Mouse (Mus musculus) CH12.LX (cell line): Measurements from ENCODE around the gene Sema5b. TPM values are rescaled to one million over a fixed set of nuclear protein-coding genes. Genes with fewer than 3 reads are reported as not detected.

Source experiments
- DNase-seq: peaks from one replicate; pipeline ENCODE4 v3.0.0-alpha.2; 2013; ENCODE audit errors: extremely low read depth
- H3K27ac ChIP-seq: 2 replicates; pipeline ENCODE4 v1.5.1; 2012; ENCODE audit warnings: low read depth, mild to moderate bottlenecking, control low read depth, moderate library complexity; ENCODE audit not compliant: insufficient read depth
- H3K27me3 ChIP-seq: replicated peaks from 2 replicates; pipeline ENCODE3; 2012; ENCODE audit warnings: inconsistent platforms
- H3K36me3 ChIP-seq, 2 experiments: replicated peaks in 1 of 2; 2 replicates each; pipeline versions ENCODE3 to v1.6.1; 2012; ENCODE audit warnings: inconsistent platforms in 1 of 2, low read length in 1 of 2, mild to moderate bottlenecking in 1 of 2, mixed read lengths in 1 of 2, moderate library complexity in 1 of 2; ENCODE audit not compliant: control insufficient read depth in 1 of 2, insufficient read depth in 1 of 2
- H3K4me1 ChIP-seq, 2 experiments: 2 replicates each; pipeline ENCODE4 v1.6.1; 2012; ENCODE audit warnings: inconsistent platforms in 1 of 2, moderate library complexity in 1 of 2; ENCODE audit not compliant: insufficient read depth in 2 of 2, control insufficient read depth in 1 of 2
- H3K4me2 ChIP-seq: 2 replicates; pipeline ENCODE4 v1.6.1; 2012; ENCODE audit warnings: low read depth, mild to moderate bottlenecking, control low read depth; ENCODE audit not compliant: poor library complexity, insufficient read depth, severe bottlenecking
- H3K4me3 ChIP-seq, 3 experiments: fragments of 150-350 bp in 1 of 3; sonication (generic) in 1 of 3; replicated peaks in 1 of 3; 2 replicates each; pipeline versions ENCODE3 to v1.5.1; 2011 to 2012; ENCODE audit warnings: low read depth in 2 of 3, low read length in 2 of 3, mild to moderate bottlenecking in 2 of 3, moderate library complexity in 2 of 3, control low read depth in 1 of 3, improper control_type of control experiment in 1 of 3, inconsistent platforms in 1 of 3, mixed read lengths in 1 of 3; ENCODE audit not compliant: poor library complexity in 1 of 3
- H3K79me2 ChIP-seq: replicated peaks from 2 replicates; pipeline ENCODE4 v1.6.1; 2012; ENCODE audit warnings: mild to moderate bottlenecking, moderate library complexity; ENCODE audit not compliant: control insufficient read depth, poor library complexity, insufficient read depth, severe bottlenecking; ENCODE audit errors: extremely low read depth
- H3K9ac ChIP-seq: 2 replicates; pipeline ENCODE4 v1.6.1; 2012; ENCODE audit warnings: low read depth, mild to moderate bottlenecking, control low read depth, moderate library complexity; ENCODE audit not compliant: insufficient read depth
- H3K9me3 ChIP-seq: replicated peaks from 2 replicates; pipeline ENCODE3; 2012; ENCODE audit warnings: low read length, inconsistent platforms, mixed read lengths
- BHLHE40 ChIP-seq: IDR thresholded peaks from 2 replicates; pipeline ENCODE4 v1.6.1; 2011; ENCODE audit warnings: mild to moderate bottlenecking, low read depth, low read length, improper control_type of control experiment
- CHD2 ChIP-seq: IDR thresholded peaks from 2 replicates; pipeline ENCODE4 v1.6.1; 2011; ENCODE audit warnings: low read length, improper control_type of control experiment
- ETS1 ChIP-seq: conservative IDR thresholded peaks from 2 replicates; pipeline ENCODE4 v1.6.1; 2012; ENCODE audit warnings: low read depth, mild to moderate bottlenecking, inconsistent platforms, low read length, improper control_type of control experiment, moderate library complexity
- HCFC1 ChIP-seq: IDR thresholded peaks from 2 replicates; pipeline ENCODE4 v1.6.1; 2012; ENCODE audit warnings: low read depth, mild to moderate bottlenecking, inconsistent platforms, low read length, improper control_type of control experiment
- IRF4 ChIP-seq: IDR thresholded peaks from 2 replicates; pipeline ENCODE4 v1.6.1; 2014; ENCODE audit warnings: low read depth, mild to moderate bottlenecking, inconsistent platforms, low read length, improper control_type of control experiment
- KAT2A ChIP-seq: IDR thresholded peaks from 2 replicates; pipeline ENCODE4 v1.6.1; 2012; ENCODE audit warnings: low read length, improper control_type of control experiment, inconsistent platforms; ENCODE audit not compliant: insufficient replicate concordance
- MAFK ChIP-seq: IDR thresholded peaks from 2 replicates; pipeline ENCODE4 v1.6.1; 2011; ENCODE audit warnings: low read length, improper control_type of control experiment; ENCODE audit not compliant: insufficient replicate concordance
- MAX ChIP-seq: IDR thresholded peaks from 2 replicates; pipeline ENCODE4 v1.6.1; 2011; ENCODE audit warnings: low read length, improper control_type of control experiment
- MEF2A ChIP-seq: IDR thresholded peaks from 2 replicates; pipeline ENCODE4 v1.6.1; 2014; ENCODE audit warnings: low read depth, mild to moderate bottlenecking, inconsistent platforms, low read length, improper control_type of control experiment, borderline replicate concordance
- MYC ChIP-seq: IDR thresholded peaks from 2 replicates; pipeline ENCODE4 v1.6.1; 2011; ENCODE audit warnings: low read depth, mild to moderate bottlenecking, improper control_type of control experiment, low read length
- NELFE ChIP-seq: IDR thresholded peaks from 2 replicates; pipeline ENCODE4 v1.6.1; 2011; ENCODE audit warnings: low read depth, low read length, improper control_type of control experiment
- PAX5 ChIP-seq: IDR thresholded peaks from 2 replicates; pipeline ENCODE4 v1.6.1; 2012; ENCODE audit warnings: low read length, inconsistent platforms, mixed read lengths
- POLR2AphosphoS2 ChIP-seq: IDR thresholded peaks from 2 replicates; pipeline ENCODE4 v1.6.1; 2011; ENCODE audit warnings: low read depth, low read length, improper control_type of control experiment
- RAD21 ChIP-seq: IDR thresholded peaks from 2 replicates; pipeline ENCODE4 v1.6.1; 2011; ENCODE audit warnings: low read depth, mild to moderate bottlenecking, low read length, improper control_type of control experiment, moderate library complexity
- SIN3A ChIP-seq: IDR thresholded peaks from 2 replicates; pipeline ENCODE4 v1.6.1; 2012; ENCODE audit warnings: low read length, improper control_type of control experiment, inconsistent platforms
- USF1 ChIP-seq: IDR thresholded peaks from 2 replicates; pipeline ENCODE4 v1.6.1; 2014; ENCODE audit warnings: low read depth, mild to moderate bottlenecking, inconsistent platforms, low read length, improper control_type of control experiment
- USF2 ChIP-seq: conservative IDR thresholded peaks from 2 replicates; pipeline ENCODE4 v1.6.1; 2011; ENCODE audit warnings: low read depth, low read length, improper control_type of control experiment
- ZC3H11A ChIP-seq: IDR thresholded peaks from 2 replicates; pipeline ENCODE4 v1.6.1; 2012; ENCODE audit warnings: low read depth, mild to moderate bottlenecking, inconsistent platforms, low read length, improper control_type of control experiment
- ZKSCAN1 ChIP-seq: IDR thresholded peaks from 2 replicates; pipeline ENCODE4 v1.6.1; 2012; ENCODE audit warnings: low read depth, inconsistent platforms, low read length, improper control_type of control experiment, borderline replicate concordance
- ZMIZ1 ChIP-seq: IDR thresholded peaks from 2 replicates; pipeline ENCODE4 v1.6.1; 2012; ENCODE audit warnings: low read depth, mild to moderate bottlenecking, inconsistent platforms, low read length, improper control_type of control experiment
- dilution Hi-C: fragments of 300-500 bp; cut with MboI; formaldehyde crosslinking; loops from 2 replicates; pipeline ENCODE4 v1.14.3; 2020; ENCODE audit warnings: low sequenced_read_pairs; ENCODE audit not compliant: extremely low pct_unique_long_range_greater_than_20kb, extremely low pct_ligation_motif_present
- in situ Hi-C: fragments of 300-500 bp; cut with MboI; formaldehyde crosslinking; loops from 3 replicates; pipeline ENCODE4 v1.14.3; 2019; ENCODE audit warnings: low sequenced_read_pairs, low pct_ligation_motif_present, low pct_unique_long_range_greater_than_20kb, mixed read lengths
- polyA plus RNA-seq: library from polyadenylated mRNA; unstranded; fragments of >175 nt; gene quantifications from 2 replicates; pipeline ENCODE4 v1.2.1, GENCODE M21; 2012; ENCODE audit warnings: low read depth; ENCODE audit not compliant: insufficient read length
- total RNA-seq, 2 experiments: library from RNA; depleted of rRNA; stranded (reverse); fragments of 300-350 nt in 1 of 2; fragments of >200 nt in 1 of 2; gene quantifications; 2 replicates each; pipeline ENCODE4 v1.2.3; 2012 to 2014

Gene Sema5b
- total and polyA plus RNA-seq, 3 experiments: 0.04 TPM; not detected in 2

GRCm38 (mm10) chr16:35519245-35519644 is 21.7 kb upstream of the Sema5b start:
- no peaks in the 10 kb centered on the region for H3K4me1 ChIP-seq
- no peak overlapping the region for H3K27ac ChIP-seq
- TF ChIP-seq PAX5 (no peak), CHD2 (no peak), USF1 (no peak), MEF2A (no peak), MAX (no peak), ZC3H11A (no peak), MYC (no peak), ZMIZ1 (no peak), IRF4 (no peak), RAD21 (no peak)
- no peaks in the 10 kb centered on the region for H3K36me3 ChIP-seq
- H3K9ac ChIP-seq: no peak overlapping the region
- no peak overlapping the region for H3K4me2 ChIP-seq
- in situ Hi-C loops (no loop called here), dilution Hi-C loops (no loop called here)
- DNase-seq: no peak
- peaks cover 6% of the 10 kb centered on the region for H3K9me3 ChIP-seq
- no peaks in the 10 kb centered on the region for H3K79me2 ChIP-seq
- no peak overlapping the region for H3K4me3 ChIP-seq
- peaks cover 74% of the 10 kb centered on the region for H3K27me3 ChIP-seq

- in situ Hi-C loops: no loop called here
- H3K9me3 ChIP-seq: peaks cover 6% of the 10 kb centered on the region
Observed at GRCm38 (mm10) chr16:35524200-35524599, 16.7 kb upstream of the Sema5b start.

GRCm38 (mm10) chr16:35534630-35535029 is 6.3 kb upstream of the Sema5b start:
- no peaks in the 10 kb centered on the region for H3K79me2 ChIP-seq
- H3K4me3 ChIP-seq: no peak overlapping the region
- no peak overlapping the region for H3K9ac ChIP-seq
- no peaks in the 10 kb centered on the region for H3K4me1 ChIP-seq
- no peak for DNase-seq
- no peak for TF ChIP-seq KAT2A
- no peak for TF ChIP-seq USF2
- TF ChIP-seq ZC3H11A: no peak
- no peak for TF ChIP-seq POLR2AphosphoS2
- H3K27ac ChIP-seq: no peak overlapping the region
- in situ Hi-C loops (no loop called here), dilution Hi-C loops (no loop called here)
- H3K36me3 ChIP-seq: no peaks in the 10 kb centered on the region
- H3K4me2 ChIP-seq: no peak overlapping the region
- H3K27me3 ChIP-seq: peaks cover 98% of the 10 kb centered on the region
- H3K9me3 ChIP-seq: no peaks in the 10 kb centered on the region

More at GRCm38 (mm10) chr16:35524200-35524599, 16.7 kb upstream of the Sema5b start:
- DNase-seq: no peak
- Histone ChIP-seq H3K27ac (no peak overlapping the region), H3K27me3 (peaks cover 72% of the 10 kb centered on the region), H3K4me3 (no peak overlapping the region), H3K79me2 (no peaks in the 10 kb centered on the region), H3K4me1 (no peaks in the 10 kb centered on the region), H3K4me2 (no peak overlapping the region), H3K9ac (no peak overlapping the region), H3K36me3 (no peaks in the 10 kb centered on the region)
- TF ChIP-seq HCFC1: no peak
- TF ChIP-seq MAX: no peak
- TF ChIP-seq ETS1: no peak
- TF ChIP-seq ZMIZ1: no peak
- TF ChIP-seq MEF2A: no peak
- no peak for TF ChIP-seq ZKSCAN1
- no peak for TF ChIP-seq MAFK
- no peak for TF ChIP-seq SIN3A
- TF ChIP-seq BHLHE40: no peak
- no peak for TF ChIP-seq RAD21
- no peak for TF ChIP-seq NELFE
- no peak for TF ChIP-seq POLR2AphosphoS2
- dilution Hi-C loops: no loop called here
